Mouse (Mus musculus): ENCODE measurements around the gene Gm4922. TPM values are rescaled to one million over a fixed set of nuclear protein-coding genes. Genes with fewer than 3 reads are reported as not detected.

Gm4922 gene
- polyA plus RNA-seq, 1 experiment from 2014 or later, result 0.05 TPM

DNA sequence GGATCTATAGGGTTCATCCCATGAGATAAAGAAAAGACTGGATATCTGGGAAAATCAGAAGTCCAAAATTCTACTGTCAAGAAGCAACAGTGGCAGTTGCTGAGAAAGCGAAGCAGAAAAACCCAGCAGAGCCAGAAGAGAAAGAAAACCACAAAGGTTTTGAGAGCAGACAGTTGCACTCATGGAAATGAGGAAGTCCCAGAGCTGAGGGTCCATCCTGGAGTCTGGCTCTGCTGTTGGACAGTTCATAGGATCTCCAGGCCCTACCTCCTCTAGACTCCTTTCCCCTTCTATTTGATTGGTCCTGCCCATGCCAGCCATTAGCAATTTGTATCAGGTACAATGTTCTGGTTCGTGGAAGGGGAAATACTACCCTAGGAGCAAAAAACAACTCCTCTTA lies 39.5 kb upstream of the Gm4922 start:
- DNase-seq (ENCODE audit: low spot score) (no peak), ATAC-seq (ENCODE audit: low FRiP score, low TSS enrichment) (no peak)
- H3K4me1 ChIP-seq (replicated peaks; ENCODE audit: control insufficient read depth, insufficient read depth), result no peaks in the 10 kb centered on the region
- H3K9ac ChIP-seq (ENCODE audit: low read length), result no peak overlapping the region
- H3K27me3 ChIP-seq (ENCODE audit: control insufficient read depth, insufficient read depth, low read length), result no peaks in the 10 kb centered on the region
- WGBS, result 57% methylated on average over 2 of the region's 2 CpGs
- TF ChIP-seq CTCF (IDR thresholded peaks at IDR 0.05; ENCODE audit: low read depth) (no peak), EP300 (optimal IDR thresholded peaks at IDR 0.05) (no peak)
- H3K4me3 ChIP-seq (ENCODE audit: low read depth, low read length), result no peak overlapping the region
- no peak overlapping the region for H3K4me2 ChIP-seq (replicated peaks; ENCODE audit: low read depth)
- no peaks in the 10 kb centered on the region for H3K36me3 ChIP-seq (ENCODE audit: control insufficient read depth, insufficient read depth, low read length)
- H3K27ac ChIP-seq (replicated peaks), result no peak overlapping the region
- no peaks in the 10 kb centered on the region for H3K9me3 ChIP-seq (ENCODE audit: control insufficient read depth, low read length)

DNA sequence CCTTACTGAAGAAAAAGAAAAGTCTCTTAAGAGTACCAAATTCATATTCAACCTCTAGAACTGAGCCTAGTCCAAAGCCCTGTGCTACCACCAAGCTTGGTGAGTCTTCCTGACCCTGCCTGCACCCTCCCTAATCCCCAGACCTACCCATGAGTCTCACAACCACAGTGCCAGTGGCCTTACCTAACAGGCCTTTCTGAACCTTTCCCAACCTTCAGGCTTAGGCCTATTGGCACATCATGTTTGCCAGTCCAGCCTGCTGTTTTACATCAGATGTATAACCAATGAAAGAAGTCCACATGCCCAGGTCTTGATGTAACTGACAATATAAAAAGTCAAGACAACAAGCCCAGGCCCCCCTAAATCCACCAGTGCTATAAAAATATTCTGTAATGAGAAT lies 38.5 kb upstream of the Gm4922 start:
- no peak for ATAC-seq (ENCODE audit: low FRiP score, low TSS enrichment)
- TF ChIP-seq CTCF (IDR thresholded peaks at IDR 0.05; ENCODE audit: low read depth), result no peak
- TF ChIP-seq EP300 (optimal IDR thresholded peaks at IDR 0.05), result no peak
- Histone ChIP-seq H3K9me3 (ENCODE audit: control insufficient read depth, low read length) (no peaks in the 10 kb centered on the region), H3K9ac (ENCODE audit: low read length) (no peak overlapping the region), H3K27ac (replicated peaks) (no peak overlapping the region), H3K36me3 (ENCODE audit: control insufficient read depth, insufficient read depth, low read length) (no peaks in the 10 kb centered on the region), H3K4me3 (ENCODE audit: low read depth, low read length) (no peak overlapping the region), H3K4me2 (replicated peaks; ENCODE audit: low read depth) (no peak overlapping the region), H3K27me3 (ENCODE audit: control insufficient read depth, insufficient read depth, low read length) (no peaks in the 10 kb centered on the region), H3K4me1 (replicated peaks; ENCODE audit: control insufficient read depth, insufficient read depth) (no peaks in the 10 kb centered on the region)
- DNase-seq (ENCODE audit: low spot score), result peak; percentile 5

DNA sequence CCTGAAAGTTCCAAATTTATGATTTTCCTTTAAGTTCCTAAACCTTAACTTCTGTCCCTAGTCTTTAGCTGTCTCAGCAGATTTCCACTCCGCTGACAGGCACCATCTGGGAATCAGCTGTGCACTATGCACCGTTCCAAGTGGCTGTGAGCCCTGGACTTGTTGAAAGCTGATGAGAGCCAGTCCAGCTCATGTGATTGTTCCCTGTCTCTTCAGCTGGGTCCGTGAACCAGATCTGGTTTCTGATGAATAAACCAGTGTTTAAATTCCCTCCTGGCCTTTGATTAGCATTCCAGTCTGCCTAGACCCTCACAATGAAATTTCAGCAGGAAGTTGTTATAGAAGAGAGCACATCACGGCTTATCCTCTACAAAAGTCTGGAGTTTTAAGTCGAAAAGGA lies 30.0 kb upstream of the Gm4922 start:
- Histone ChIP-seq H3K36me3 (ENCODE audit: control insufficient read depth, insufficient read depth, low read length) (no peaks in the 10 kb centered on the region), H3K27me3 (ENCODE audit: control insufficient read depth, insufficient read depth, low read length) (no peaks in the 10 kb centered on the region), H3K4me1 (replicated peaks; ENCODE audit: control insufficient read depth, insufficient read depth) (no peaks in the 10 kb centered on the region), H3K4me2 (replicated peaks; ENCODE audit: low read depth) (no peak overlapping the region), H3K4me3 (ENCODE audit: low read depth, low read length) (no peak overlapping the region), H3K9ac (ENCODE audit: low read length) (no peak overlapping the region), H3K27ac (replicated peaks) (no peak overlapping the region), H3K9me3 (ENCODE audit: control insufficient read depth, low read length) (no peaks in the 10 kb centered on the region)
- WGBS, result 53% methylated on average over 5 of the region's 5 CpGs
- DNase-seq (ENCODE audit: low spot score) (peak; percentile 19), ATAC-seq (ENCODE audit: low FRiP score, low TSS enrichment) (peak; percentile 53; the same call in 1 of the 2 replicates)
- TF ChIP-seq EP300 (optimal IDR thresholded peaks at IDR 0.05) (no peak), CTCF (IDR thresholded peaks at IDR 0.05; ENCODE audit: low read depth) (no peak)

DNA sequence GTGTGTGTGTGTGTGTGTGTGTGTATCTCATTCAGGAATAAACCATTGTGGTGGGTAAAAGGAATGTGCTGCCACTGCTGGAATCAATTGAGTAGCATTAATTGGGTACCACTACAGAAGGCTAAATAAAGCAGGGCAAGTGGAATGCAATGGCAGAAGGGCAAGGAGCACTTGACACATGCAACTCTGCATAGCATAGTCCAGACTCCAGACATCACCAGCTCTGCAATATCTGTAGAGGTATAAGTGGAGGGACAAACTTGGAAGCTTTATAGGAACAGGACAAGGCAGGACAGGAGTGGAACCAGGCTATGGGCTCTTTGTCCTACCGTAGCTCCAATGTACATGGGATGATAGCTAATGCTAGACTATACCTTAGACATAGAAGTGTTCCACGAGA lies 25.2 kb upstream of the Gm4922 start:
- Histone ChIP-seq H3K4me2 (replicated peaks; ENCODE audit: low read depth) (no peak overlapping the region), H3K9ac (ENCODE audit: low read length) (no peak overlapping the region), H3K27ac (replicated peaks) (no peak overlapping the region), H3K4me1 (replicated peaks; ENCODE audit: control insufficient read depth, insufficient read depth) (no peaks in the 10 kb centered on the region), H3K27me3 (ENCODE audit: control insufficient read depth, insufficient read depth, low read length) (no peaks in the 10 kb centered on the region), H3K4me3 (ENCODE audit: low read depth, low read length) (no peak overlapping the region), H3K9me3 (ENCODE audit: control insufficient read depth, low read length) (no peaks in the 10 kb centered on the region), H3K36me3 (ENCODE audit: control insufficient read depth, insufficient read depth, low read length) (no peaks in the 10 kb centered on the region)
- 94% methylated on average over 2 of the region's 2 CpGs for WGBS
- ATAC-seq (ENCODE audit: low FRiP score, low TSS enrichment), result no peak
- TF ChIP-seq CTCF (IDR thresholded peaks at IDR 0.05; ENCODE audit: low read depth) (no peak), EP300 (optimal IDR thresholded peaks at IDR 0.05) (no peak)
- DNase-seq (ENCODE audit: low spot score), result no peak

DNA sequence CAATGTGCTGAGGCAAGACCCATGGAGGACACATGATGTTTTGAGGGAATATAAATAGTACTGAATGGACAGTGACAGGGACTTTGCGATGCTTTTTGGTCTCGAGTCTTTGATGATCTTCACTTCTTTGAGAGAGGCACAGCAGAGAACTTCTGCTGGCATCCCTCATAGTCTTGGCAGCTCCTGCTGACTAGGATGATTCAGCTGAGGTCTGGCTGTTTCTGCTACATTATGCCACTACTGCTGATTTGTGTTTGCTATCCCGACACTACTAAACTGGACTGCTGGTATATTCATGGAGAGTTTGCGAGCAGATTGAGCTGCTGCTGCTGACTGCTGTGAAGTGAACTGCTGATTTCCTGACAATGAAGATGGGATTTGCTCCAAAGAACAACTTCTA lies 3.5 kb upstream of the Gm4922 start:
- Histone ChIP-seq H3K4me1 (replicated peaks; ENCODE audit: control insufficient read depth, insufficient read depth) (no peaks in the 10 kb centered on the region), H3K36me3 (ENCODE audit: control insufficient read depth, insufficient read depth, low read length) (no peaks in the 10 kb centered on the region), H3K9ac (ENCODE audit: low read length) (no peak overlapping the region), H3K4me3 (ENCODE audit: low read depth, low read length) (no peak overlapping the region), H3K27me3 (ENCODE audit: control insufficient read depth, insufficient read depth, low read length) (no peaks in the 10 kb centered on the region), H3K4me2 (replicated peaks; ENCODE audit: low read depth) (no peak overlapping the region), H3K27ac (replicated peaks) (no peak overlapping the region), H3K9me3 (ENCODE audit: control insufficient read depth, low read length) (no peaks in the 10 kb centered on the region)
- no peak for ATAC-seq (ENCODE audit: low FRiP score, low TSS enrichment)
- 83% methylated on average over 4 of the region's 4 CpGs for WGBS
- no peak for DNase-seq (ENCODE audit: low spot score)
- TF ChIP-seq CTCF (IDR thresholded peaks at IDR 0.05; ENCODE audit: low read depth), result no peak
- TF ChIP-seq EP300 (optimal IDR thresholded peaks at IDR 0.05), result no peak

DNA sequence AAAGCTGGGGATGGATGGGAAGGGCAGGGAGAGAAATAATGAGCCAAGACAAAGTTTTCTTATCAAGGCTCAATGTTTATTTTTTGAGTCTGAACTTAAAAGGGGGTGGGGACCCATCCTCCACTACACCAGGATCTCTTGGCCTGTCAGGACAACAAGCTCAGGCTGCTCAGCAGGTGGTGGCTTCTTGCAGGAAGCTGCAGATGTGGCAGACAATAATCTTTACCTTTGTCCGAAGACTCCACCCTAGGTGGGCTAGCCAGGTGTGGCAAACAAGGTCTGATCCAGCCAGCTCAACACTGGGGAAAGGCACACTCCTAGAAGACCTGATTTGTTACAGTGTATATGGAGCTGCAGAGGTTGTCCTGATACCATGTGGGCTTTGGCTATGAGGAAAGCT lies 2.0 kb upstream of the Gm4922 start:
- Histone ChIP-seq H3K4me3 (ENCODE audit: low read depth, low read length) (no peak overlapping the region), H3K27ac (replicated peaks) (no peak overlapping the region), H3K4me1 (replicated peaks; ENCODE audit: control insufficient read depth, insufficient read depth) (no peaks in the 10 kb centered on the region), H3K9me3 (ENCODE audit: control insufficient read depth, low read length) (no peaks in the 10 kb centered on the region), H3K36me3 (ENCODE audit: control insufficient read depth, insufficient read depth, low read length) (no peaks in the 10 kb centered on the region), H3K9ac (ENCODE audit: low read length) (no peak overlapping the region), H3K4me2 (replicated peaks; ENCODE audit: low read depth) (no peak overlapping the region), H3K27me3 (ENCODE audit: control insufficient read depth, insufficient read depth, low read length) (no peaks in the 10 kb centered on the region)
- WGBS, result 57% methylated on average over 1 of the region's 1 CpGs
- DNase-seq (ENCODE audit: low spot score) (no peak), ATAC-seq (ENCODE audit: low FRiP score, low TSS enrichment) (no peak)
- TF ChIP-seq EP300 (optimal IDR thresholded peaks at IDR 0.05) (no peak), CTCF (IDR thresholded peaks at IDR 0.05; ENCODE audit: low read depth) (no peak)

Measured in stomach, postnatal 0 days (tissue).